Mouse (Mus musculus) forebrain, embryonic 15.5 days (tissue): ENCODE data around the gene Sfmbt2. TPM values are rescaled to one million over a fixed set of nuclear protein-coding genes. Genes with fewer than 3 reads are reported as not detected.

Experiments
- ATAC-seq: fragments of 200-750 bp; cut with Nextera tagmentation; replicated peaks from 2 replicates; pipeline ENCODE4 v1.8.0; 2017; ENCODE audit warnings: mild to moderate bottlenecking, moderate TSS enrichment, moderate library complexity
- H3K27ac ChIP-seq: fragments of 300-500 bp; sonication (generic); replicated peaks from 2 replicates; pipeline ENCODE4 v1.5.1; 2015; ENCODE audit warnings: mild to moderate bottlenecking, inconsistent platforms
- H3K27me3 ChIP-seq: fragments of 300-500 bp; sonication (generic); 2 replicates; pipeline ENCODE4 v1.6.1; 2015; ENCODE audit warnings: inconsistent platforms
- H3K36me3 ChIP-seq: fragments of 300-500 bp; sonication (generic); 2 replicates; pipeline ENCODE4 v1.6.1; 2015; ENCODE audit warnings: mild to moderate bottlenecking, inconsistent platforms
- H3K4me1 ChIP-seq: fragments of 300-500 bp; sonication (generic); 2 replicates; pipeline ENCODE4 v1.6.1; 2015; ENCODE audit warnings: inconsistent platforms
- H3K4me2 ChIP-seq: fragments of 300-500 bp; sonication (generic); replicated peaks from 2 replicates; pipeline ENCODE4 v1.6.1; 2015; ENCODE audit warnings: mild to moderate bottlenecking, inconsistent platforms
- H3K4me3 ChIP-seq: fragments of 300-500 bp; sonication (generic); 2 replicates; pipeline ENCODE4 v1.5.1; 2015; ENCODE audit warnings: mild to moderate bottlenecking, inconsistent platforms
- H3K9ac ChIP-seq: fragments of 300-500 bp; sonication (generic); replicated peaks from 2 replicates; pipeline ENCODE4 v1.6.1; 2015; ENCODE audit warnings: mild to moderate bottlenecking, inconsistent platforms
- H3K9me3 ChIP-seq: fragments of 300-500 bp; sonication (generic); 2 replicates; pipeline ENCODE4 v1.6.1; 2016; ENCODE audit warnings: inconsistent platforms
- WGBS: fragments of 180-500 bp; shearing (Covaris S2); methylation state at CpG from one replicate; pipeline ENCODE4 v1.1.7; 2015; ENCODE audit warnings: mixed read lengths; 5-methylcytosine and 5-hydroxymethylcytosine counted together
- polyA plus RNA-seq: library from polyadenylated mRNA; unstranded; fragments of >200 nt; fragmentation: Nextera tagmentation; extraction: Ambion mirVana; gene quantifications from 2 replicates; pipeline ENCODE4 v1.2.1, GENCODE M21; 2015

Sfmbt2 gene
- polyA plus RNA-seq, 1 experiment from 2014 or later = 2.1 TPM

- H3K4me1 ChIP-seq = peaks cover 25% of the 10 kb centered on the region
- peaks cover 52% of the 10 kb centered on the region for H3K27me3 ChIP-seq
- H3K36me3 ChIP-seq = no peaks in the 10 kb centered on the region
- H3K9ac ChIP-seq = peak overlapping the region; percentile 53
- H3K9me3 ChIP-seq = no peaks in the 10 kb centered on the region
- H3K27ac ChIP-seq = no peak overlapping the region
- peak overlapping the region; percentile 95 for H3K4me2 ChIP-seq
- ATAC-seq = 0 out of 2 replicates have a peak, but pooled peaks have one; percentile 21
- whole genome bisulfite sequencing = under 1% methylated on average over 30 of the region's 30 CpGs
- peak overlapping the region; percentile 77 for H3K4me3 ChIP-seq
These were observed 3.3 kb downstream of the Sfmbt2 start for GRCm38 (mm10) chr2:10373508-10374206.

GRCm38 (mm10) chr2:10374207-10375023 lies 4.1 kb downstream of the Sfmbt2 start:
- peak overlapping the region; percentile 77 for H3K4me3 ChIP-seq
- H3K9ac ChIP-seq = peak overlapping the region; percentile 46
- H3K4me1 ChIP-seq = peaks cover 25% of the 10 kb centered on the region
- H3K36me3 ChIP-seq = no peaks in the 10 kb centered on the region
- H3K9me3 ChIP-seq = no peaks in the 10 kb centered on the region
- peak; percentile 78 for ATAC-seq
- peaks cover 48% of the 10 kb centered on the region for H3K27me3 ChIP-seq
- WGBS = under 1% methylated on average over 34 of the region's 34 CpGs
- H3K27ac ChIP-seq = no peak overlapping the region
- H3K4me2 ChIP-seq = peak overlapping the region; percentile 95

GRCm38 (mm10) chr2:10375024-10375372 lies 4.7 kb downstream of the Sfmbt2 start:
- H3K9me3 ChIP-seq = no peaks in the 10 kb centered on the region
- under 1% methylated on average over 22 of the region's 22 CpGs for WGBS
- peak overlapping the region; percentile 95 for H3K4me2 ChIP-seq
- H3K4me3 ChIP-seq = peak overlapping the region; percentile 77
- H3K27me3 ChIP-seq = peaks cover 42% of the 10 kb centered on the region
- ATAC-seq = peak; percentile 32
- no peak overlapping the region for H3K27ac ChIP-seq
- H3K36me3 ChIP-seq = no peaks in the 10 kb centered on the region
- H3K4me1 ChIP-seq = peaks cover 25% of the 10 kb centered on the region
- peak overlapping the region; percentile 46 for H3K9ac ChIP-seq

DNA sequence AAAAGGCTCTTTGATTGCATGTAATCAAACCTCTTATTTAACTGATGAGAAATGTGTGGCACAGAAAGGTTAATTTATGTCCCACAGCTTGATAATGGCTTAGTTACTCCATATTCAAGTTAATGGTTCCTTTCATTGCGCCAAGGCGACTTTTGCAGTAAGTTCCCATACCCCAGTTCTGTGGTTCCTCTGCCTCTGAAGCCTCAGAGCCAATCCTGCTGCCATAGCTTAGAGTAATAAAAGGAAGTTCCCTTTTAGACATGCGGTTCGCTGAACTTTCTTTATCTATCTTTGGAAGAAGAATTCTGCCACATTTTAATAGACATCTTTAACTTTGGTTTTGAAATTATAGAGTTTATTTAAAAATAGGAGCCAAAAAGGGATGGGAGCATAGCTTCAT lies 19.7 kb downstream of the Sfmbt2 start:
- Histone ChIP-seq H3K4me1 (no peaks in the 10 kb centered on the region), H3K4me3 (no peak overlapping the region), H3K4me2 (no peak overlapping the region), H3K36me3 (no peaks in the 10 kb centered on the region), H3K9ac (no peak overlapping the region), H3K9me3 (no peaks in the 10 kb centered on the region), H3K27me3 (no peaks in the 10 kb centered on the region), H3K27ac (no peak overlapping the region)
- WGBS = 77% methylated on average over 4 of the region's 4 CpGs
- ATAC-seq = no peak

GRCm38 (mm10) chr2:10390791-10391190 lies 20.5 kb downstream of the Sfmbt2 start:
- H3K4me3 ChIP-seq = no peak overlapping the region
- no peak for ATAC-seq

GRCm38 (mm10) chr2:10395143-10395542 lies 24.8 kb downstream of the Sfmbt2 start:
- no peak overlapping the region for H3K27ac ChIP-seq
- 91% methylated on average over 11 of the region's 11 CpGs for WGBS
- no peak for ATAC-seq

More at GRCm38 (mm10) chr2:10390791-10391190, 20.5 kb downstream of the Sfmbt2 start:
- Histone ChIP-seq H3K4me1 (no peaks in the 10 kb centered on the region), H3K9me3 (no peaks in the 10 kb centered on the region), H3K36me3 (no peaks in the 10 kb centered on the region), H3K27me3 (no peaks in the 10 kb centered on the region), H3K9ac (no peak overlapping the region), H3K4me2 (no peak overlapping the region), H3K27ac (no peak overlapping the region)
- WGBS = 21% methylated on average over 7 of the region's 7 CpGs

DNA sequence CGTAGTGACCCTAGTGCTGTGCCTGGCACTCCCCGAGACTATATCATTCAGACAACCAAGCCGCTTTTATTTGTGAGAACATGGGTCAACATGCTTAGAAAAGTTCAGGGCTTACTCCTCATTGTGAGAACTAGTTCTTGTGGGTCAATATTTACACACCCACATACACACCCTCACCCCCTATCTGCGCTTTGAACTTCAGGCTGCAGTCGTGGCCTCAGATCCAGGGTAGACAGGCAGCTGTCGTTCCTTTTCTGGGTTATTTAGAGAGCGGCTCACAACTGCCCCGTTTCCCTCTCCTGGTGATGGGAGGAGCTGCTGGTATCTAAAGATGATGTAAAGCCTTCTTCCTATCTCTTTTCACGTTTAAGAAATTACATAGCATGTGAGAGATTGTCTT lies 27.5 kb downstream of the Sfmbt2 start:
- Histone ChIP-seq H3K9me3 (no peaks in the 10 kb centered on the region), H3K4me2 (no peak overlapping the region), H3K36me3 (no peaks in the 10 kb centered on the region), H3K4me3 (no peak overlapping the region), H3K27ac (no peak overlapping the region), H3K4me1 (no peaks in the 10 kb centered on the region), H3K27me3 (no peaks in the 10 kb centered on the region), H3K9ac (no peak overlapping the region)
- 82% methylated on average over 9 of the region's 9 CpGs for WGBS
- no peak for ATAC-seq

More at GRCm38 (mm10) chr2:10395143-10395542, 24.8 kb downstream of the Sfmbt2 start:
- no peak overlapping the region for H3K4me2 ChIP-seq
- no peaks in the 10 kb centered on the region for H3K4me1 ChIP-seq
- no peaks in the 10 kb centered on the region for H3K36me3 ChIP-seq
- no peaks in the 10 kb centered on the region for H3K9me3 ChIP-seq
- no peaks in the 10 kb centered on the region for H3K27me3 ChIP-seq
- H3K4me3 ChIP-seq = no peak overlapping the region
- H3K9ac ChIP-seq = no peak overlapping the region

DNA sequence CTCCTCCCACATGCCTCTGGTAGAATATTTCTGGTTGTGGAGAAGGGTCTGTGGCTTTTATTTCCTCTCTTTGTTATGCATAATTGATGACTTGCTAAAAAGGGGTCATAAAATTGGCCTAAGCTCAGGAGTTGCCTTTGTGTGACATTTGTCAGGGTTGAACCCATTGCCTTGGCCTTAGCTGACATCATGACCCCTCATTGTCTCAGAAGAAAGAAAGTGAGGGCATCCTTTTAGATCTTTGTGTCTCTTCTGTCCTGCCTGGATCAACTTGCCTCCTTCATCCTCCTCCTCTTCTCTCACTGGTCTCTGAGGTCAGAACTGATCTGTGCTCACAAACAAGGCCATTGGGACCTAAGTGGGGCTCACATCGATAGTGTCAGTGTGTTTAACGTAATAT lies 35.8 kb downstream of the Sfmbt2 start:
- no peak for ATAC-seq
- no peak overlapping the region for H3K27ac ChIP-seq
- 83% methylated on average over 2 of the region's 2 CpGs for whole genome bisulfite sequencing

DNA sequence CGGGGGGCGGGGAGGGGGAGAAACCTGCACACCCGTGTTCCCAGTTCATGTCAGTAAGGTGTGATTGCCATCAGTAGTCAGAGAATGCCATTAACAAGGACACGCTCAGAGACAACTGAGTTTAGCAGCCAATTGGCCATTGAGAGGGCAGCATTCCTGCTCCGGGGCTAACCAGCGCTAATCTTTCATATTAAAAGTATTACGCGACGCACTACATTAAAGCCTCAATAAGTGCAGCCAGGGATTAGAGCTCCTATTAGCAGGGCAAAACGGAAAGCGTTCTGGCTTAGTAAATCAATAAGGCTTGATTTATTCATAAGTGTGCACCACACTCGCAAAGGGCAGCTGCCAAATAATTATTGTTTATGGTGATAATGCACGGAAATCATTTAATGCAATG lies 39.1 kb downstream of the Sfmbt2 start:
- 0 out of 2 replicates have a peak, but pooled peaks have one; percentile 18 for ATAC-seq
- WGBS = 51% methylated on average over 13 of the region's 13 CpGs
- H3K9ac ChIP-seq = no peak overlapping the region
- no peak overlapping the region for H3K27ac ChIP-seq
- H3K4me3 ChIP-seq = no peak overlapping the region
- no peak overlapping the region for H3K4me2 ChIP-seq
- no peaks in the 10 kb centered on the region for H3K27me3 ChIP-seq
- peaks cover 6% of the 10 kb centered on the region for H3K4me1 ChIP-seq
- H3K9me3 ChIP-seq = no peaks in the 10 kb centered on the region
- H3K36me3 ChIP-seq = no peaks in the 10 kb centered on the region

More for the DNA sequence above, 35.8 kb downstream of the Sfmbt2 start:
- H3K4me1 ChIP-seq = peaks cover 6% of the 10 kb centered on the region
- no peak overlapping the region for H3K4me3 ChIP-seq
- no peaks in the 10 kb centered on the region for H3K27me3 ChIP-seq
- no peaks in the 10 kb centered on the region for H3K9me3 ChIP-seq
- H3K4me2 ChIP-seq = no peak overlapping the region
- no peak overlapping the region for H3K9ac ChIP-seq
- H3K36me3 ChIP-seq = no peaks in the 10 kb centered on the region

DNA sequence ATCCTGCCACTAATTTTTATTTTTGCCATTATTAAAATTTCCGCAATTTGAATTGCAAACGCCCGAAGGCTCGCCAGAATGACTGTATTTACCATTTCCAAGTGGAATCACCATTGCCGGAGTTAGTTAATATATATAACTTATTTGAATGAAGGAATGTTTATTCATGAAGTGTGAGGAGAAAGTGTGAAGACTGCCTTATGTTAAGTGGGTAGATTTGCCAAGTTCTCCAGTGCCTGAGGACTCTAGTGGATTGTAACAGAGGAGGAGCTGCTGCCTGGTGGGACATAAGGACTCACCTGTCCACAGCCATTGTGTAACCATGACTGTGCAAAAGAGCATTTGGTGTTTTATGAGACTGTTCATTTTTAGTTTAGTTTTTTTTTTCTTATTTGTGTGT lies 39.8 kb downstream of the Sfmbt2 start:
- 56% methylated on average over 5 of the region's 5 CpGs for WGBS

GRCm38 (mm10) chr2:10420944-10421420 lies 50.7 kb downstream of the Sfmbt2 start:
- no peaks in the 10 kb centered on the region for H3K27me3 ChIP-seq
- H3K4me2 ChIP-seq = no peak overlapping the region
- no peak overlapping the region for H3K27ac ChIP-seq
- no peak overlapping the region for H3K4me3 ChIP-seq
- H3K9ac ChIP-seq = no peak overlapping the region
- ATAC-seq = no peak
- H3K9me3 ChIP-seq = no peaks in the 10 kb centered on the region
- H3K36me3 ChIP-seq = no peaks in the 10 kb centered on the region
- no peaks in the 10 kb centered on the region for H3K4me1 ChIP-seq
- 76% methylated on average over 6 of the region's 6 CpGs for WGBS

More for the DNA sequence above, 39.8 kb downstream of the Sfmbt2 start:
- peak; percentile 85 for ATAC-seq
- no peak overlapping the region for H3K27ac ChIP-seq
- no peak overlapping the region for H3K4me3 ChIP-seq
- no peak overlapping the region for H3K4me2 ChIP-seq
- no peaks in the 10 kb centered on the region for H3K9me3 ChIP-seq
- no peak overlapping the region for H3K9ac ChIP-seq
- no peaks in the 10 kb centered on the region for H3K36me3 ChIP-seq
- no peaks in the 10 kb centered on the region for H3K27me3 ChIP-seq
- peaks cover 6% of the 10 kb centered on the region for H3K4me1 ChIP-seq

GRCm38 (mm10) chr2:10437290-10437689 lies 67.0 kb downstream of the Sfmbt2 start:
- Histone ChIP-seq H3K27ac (no peak overlapping the region), H3K9ac (no peak overlapping the region), H3K27me3 (no peaks in the 10 kb centered on the region), H3K4me1 (peaks cover 6% of the 10 kb centered on the region), H3K9me3 (no peaks in the 10 kb centered on the region), H3K4me2 (no peak overlapping the region), H3K4me3 (no peak overlapping the region), H3K36me3 (no peaks in the 10 kb centered on the region)
- ATAC-seq = no peak
- 50% methylated on average over 9 of the region's 9 CpGs for WGBS
